Mouse (Mus musculus) CH12.LX (cell line): ENCODE measurements around the gene Sstr4.

Experiments used
- CHD2 ChIP-seq: IDR thresholded peaks from 2 replicates; pipeline ENCODE4 v1.6.1; 2011; ENCODE audit warnings: low read length, improper control_type of control experiment
- CTCF ChIP-seq, 2 experiments: IDR thresholded peaks in 1 of 2; conservative IDR thresholded peaks in 1 of 2; 2 replicates each; pipeline ENCODE4 v1.5.1; 2011 to 2012; ENCODE audit warnings: low read depth in 2 of 2, low read length in 2 of 2, improper control_type of control experiment in 1 of 2, inconsistent platforms in 1 of 2, mild to moderate bottlenecking in 1 of 2, moderate library complexity in 1 of 2
- EP300 ChIP-seq: IDR thresholded peaks from 2 replicates; pipeline ENCODE4 v1.6.1; 2011; ENCODE audit warnings: low read length, improper control_type of control experiment
- ETS1 ChIP-seq: conservative IDR thresholded peaks from 2 replicates; pipeline ENCODE4 v1.6.1; 2012; ENCODE audit warnings: low read depth, mild to moderate bottlenecking, inconsistent platforms, low read length, improper control_type of control experiment, moderate library complexity
- GABPA ChIP-seq: IDR thresholded peaks from 2 replicates; pipeline ENCODE4 v1.6.1; 2012; ENCODE audit warnings: low read depth, low read length, improper control_type of control experiment, inconsistent platforms; ENCODE audit not compliant: insufficient replicate concordance
- POLR2A ChIP-seq: IDR thresholded peaks from 2 replicates; pipeline ENCODE4 v1.6.1; 2011; ENCODE audit warnings: low read depth, mild to moderate bottlenecking, improper control_type of control experiment, low read length
- USF1 ChIP-seq: IDR thresholded peaks from 2 replicates; pipeline ENCODE4 v1.6.1; 2014; ENCODE audit warnings: low read depth, mild to moderate bottlenecking, inconsistent platforms, low read length, improper control_type of control experiment
- ZKSCAN1 ChIP-seq: IDR thresholded peaks from 2 replicates; pipeline ENCODE4 v1.6.1; 2012; ENCODE audit warnings: low read depth, inconsistent platforms, low read length, improper control_type of control experiment, borderline replicate concordance
- ZMIZ1 ChIP-seq: IDR thresholded peaks from 2 replicates; pipeline ENCODE4 v1.6.1; 2012; ENCODE audit warnings: low read depth, mild to moderate bottlenecking, inconsistent platforms, low read length, improper control_type of control experiment

DNA sequence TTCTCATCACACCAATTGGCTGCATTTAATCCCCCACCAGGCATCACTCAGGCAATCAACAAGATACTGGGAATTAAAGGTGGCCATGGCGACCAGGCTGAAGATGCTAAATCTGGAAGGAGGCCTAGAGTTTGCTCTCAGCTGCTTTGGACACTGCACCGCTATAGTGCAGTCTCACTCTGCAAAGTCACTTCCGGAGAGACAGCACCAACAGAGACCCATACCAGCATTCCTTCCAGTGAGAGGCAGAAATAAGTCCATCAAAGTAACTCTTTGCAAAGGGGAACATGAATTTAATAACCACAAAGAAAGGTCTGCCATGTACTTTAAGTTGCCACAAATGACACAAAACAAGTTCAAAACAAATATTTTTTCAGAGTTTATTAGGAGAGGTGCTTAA is 41.1 kb downstream of the Sstr4 start:
- TF ChIP-seq CTCF (conservative IDR thresholded peaks at IDR 0.05 in 1 of 2, IDR thresholded peaks at IDR 0.05 in 1 of 2; ENCODE audit: low read depth in 2 of 2, low read length in 2 of 2) (no peak), CHD2 (no peak), POLR2A (no peak), ZMIZ1 (no peak), ETS1 (no peak), GABPA (no peak), ZKSCAN1 (no peak), USF1 (no peak), EP300 (no peak)
